Mouse (Mus musculus) cerebellum, adult (tissue): ENCODE measurements at regions not wholly inside any gene's neighbourhood (a gene's known extent, or its start where the extent isn't known, plus 50 kb on each side); places are given as distances from the start of the nearest gene placed in this dataset.
"Not testable (repeated sequence)": the region's sequence is repeated elsewhere in the genome, so short reads cannot be mapped to it uniquely, and the experiment has no call there.

Source experiments
- ATAC-seq: cut with Nextera tagmentation; 2 replicates; pipeline ENCODE4 v1.9.2; 2017; ENCODE audit warnings: mild to moderate bottlenecking, moderate library complexity, mixed read lengths; ENCODE audit not compliant: insufficient number of reproducible peaks, low FRiP score, low TSS enrichment

GRCm38 (mm10) chr2:16811401-16812281, 455.5 kb downstream of the Plxdc2 start:
- ATAC-seq: not testable (repeated sequence)

- ATAC-seq: no peak
Observed at GRCm38 (mm10) chr2:16820442-16820841, 464.3 kb downstream of the Plxdc2 start.

- no peak for ATAC-seq
Observed at GRCm38 (mm10) chr2:16824681-16825230, 468.7 kb downstream of the Plxdc2 start.

GRCm38 (mm10) chr2:16827266-16827665, 471.2 kb downstream of the Plxdc2 start:
- ATAC-seq: no peak

GRCm38 (mm10) chr2:16835960-16836359, 479.9 kb downstream of the Plxdc2 start:
- no peak for ATAC-seq

GRCm38 (mm10) chr2:16838718-16839117, 482.6 kb downstream of the Plxdc2 start:
- ATAC-seq: no peak

GRCm38 (mm10) chr2:16849916-16850315, 493.8 kb downstream of the Plxdc2 start:
- peak; percentile 92 for ATAC-seq

- no peak for ATAC-seq
Observed at GRCm38 (mm10) chr2:16860056-16860455, 504.0 kb downstream of the Plxdc2 start.

GRCm38 (mm10) chr2:16866163-16866852, 510.2 kb downstream of the Plxdc2 start:
- ATAC-seq: no peak

GRCm38 (mm10) chr2:16892381-16892780, 536.3 kb downstream of the Plxdc2 start:
- ATAC-seq: not testable (repeated sequence)

GRCm38 (mm10) chr2:16909246-16910038, 553.3 kb downstream of the Plxdc2 start:
- no peak for ATAC-seq

- ATAC-seq: peak; percentile 56; the same call in 1 of the 2 replicates
Observed at GRCm38 (mm10) chr2:16914633-16915032, 558.5 kb downstream of the Plxdc2 start.

GRCm38 (mm10) chr2:16929974-16930373, 573.9 kb downstream of the Plxdc2 start:
- no peak for ATAC-seq

- ATAC-seq: no peak
Observed at GRCm38 (mm10) chr2:16959432-16959831, 603.3 kb downstream of the Plxdc2 start.

GRCm38 (mm10) chr2:16977380-16977779, 621.3 kb downstream of the Plxdc2 start:
- no peak for ATAC-seq

- ATAC-seq: no peak
Observed at GRCm38 (mm10) chr2:16982823-16983222, 626.7 kb downstream of the Plxdc2 start.

GRCm38 (mm10) chr2:16983583-16984221, 627.6 kb downstream of the Plxdc2 start:
- no peak for ATAC-seq
